Mouse (Mus musculus): Measurements from ENCODE around the gene Psmd13.

DNA sequence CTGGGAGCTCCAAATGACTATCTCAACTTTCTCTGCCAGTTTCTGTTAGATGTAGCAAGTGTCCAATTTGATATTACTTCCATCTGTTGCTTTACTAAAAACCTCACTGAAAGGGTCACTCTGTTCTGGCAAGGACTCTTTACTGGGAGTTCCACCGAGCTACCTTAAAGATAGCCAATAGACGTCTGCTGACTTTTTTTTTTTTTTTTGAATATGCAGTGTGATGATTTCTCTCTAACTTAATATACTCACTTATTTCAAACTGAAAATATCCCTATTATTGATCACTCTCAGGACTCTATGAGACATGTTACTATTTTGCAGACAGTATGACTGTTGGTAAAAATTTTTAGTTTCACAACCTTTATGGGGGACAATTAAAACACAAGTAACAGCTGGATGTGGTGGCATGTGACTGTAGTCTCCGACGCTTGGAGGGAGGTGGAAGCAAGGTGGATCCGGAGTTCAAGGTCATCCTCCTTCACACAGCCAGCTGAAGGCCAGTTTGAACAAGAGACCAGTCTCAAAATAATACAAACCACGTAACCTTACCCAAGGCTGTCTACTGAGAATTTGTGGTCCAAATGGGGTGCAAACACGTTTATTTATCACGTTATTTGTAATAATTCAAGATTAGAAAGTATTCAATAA, 778 bp upstream of the Psmd13 start:
- TF ChIP-seq TCF3 (IDR thresholded peaks at IDR 0.05; ENCODE audit: insufficient read length, low read depth) = no peak
- TF ChIP-seq POLR2A (IDR thresholded peaks at IDR 0.05; ENCODE audit: insufficient read length, low read depth) = no peak
- no peak for TF ChIP-seq USF1 (IDR thresholded peaks at IDR 0.05; ENCODE audit: low read depth)
- no peak for TF ChIP-seq MAX (IDR thresholded peaks at IDR 0.05; ENCODE audit: low read depth)

Data from myocyte (in vitro differentiated cells).